Mouse (Mus musculus) kidney, embryonic 14.5 days (tissue): ENCODE data around the gene Chtf18. TPM values are rescaled to one million over a fixed set of nuclear protein-coding genes. Genes with fewer than 3 reads are reported as not detected.
A peak's percentile ranks its signal among the peaks of the same experiment; 100 is the strongest.

ENCODE experiments used
- ATAC-seq: fragments of 200-750 bp; cut with Nextera tagmentation; 2 replicates; pipeline ENCODE4 v1.8.0; 2017; ENCODE audit warnings: moderate number of reproducible peaks, mild to moderate bottlenecking, moderate TSS enrichment, moderate library complexity; ENCODE audit not compliant: low FRiP score, low TSS enrichment
- H3K27ac ChIP-seq: fragments of 300-500 bp; sonication (generic); 2 replicates; pipeline ENCODE4 v1.5.1; 2014; ENCODE audit warnings: low read depth, mild to moderate bottlenecking, low read length, moderate library complexity, mixed read lengths
- H3K27me3 ChIP-seq: fragments of 300-500 bp; sonication (generic); 2 replicates; pipeline ENCODE4 v1.6.1; 2014; ENCODE audit warnings: mild to moderate bottlenecking, low read length; ENCODE audit not compliant: control insufficient read depth, insufficient read depth
- H3K36me3 ChIP-seq: fragments of 300-500 bp; sonication (generic); 2 replicates; pipeline ENCODE4 v1.6.1; 2014; ENCODE audit warnings: low read length, mixed read lengths; ENCODE audit not compliant: control insufficient read depth, insufficient read depth
- H3K4me1 ChIP-seq: fragments of 300-500 bp; sonication (generic); 2 replicates; pipeline ENCODE4 v1.6.1; 2014; ENCODE audit warnings: low read length, mixed read lengths; ENCODE audit not compliant: control insufficient read depth, insufficient read depth
- H3K4me2 ChIP-seq: fragments of 300-500 bp; sonication (generic); replicated peaks from 2 replicates; pipeline ENCODE4 v1.6.1; 2014; ENCODE audit warnings: low read depth, mild to moderate bottlenecking, low read length
- H3K4me3 ChIP-seq: fragments of 300-500 bp; sonication (generic); 2 replicates; pipeline ENCODE4 v1.5.1; 2014; ENCODE audit warnings: mild to moderate bottlenecking, low read length
- H3K9ac ChIP-seq: fragments of 300-500 bp; sonication (generic); 2 replicates; pipeline ENCODE4 v1.6.1; 2014; ENCODE audit warnings: low read depth, mild to moderate bottlenecking, low read length, moderate library complexity
- H3K9me3 ChIP-seq: fragments of 300-500 bp; sonication (generic); 2 replicates; pipeline ENCODE4 v1.6.1; 2016; ENCODE audit warnings: low read length; ENCODE audit not compliant: control insufficient read depth
- WGBS: fragments of 180-500 bp; shearing (Covaris S2); extraction: QIAGEN DNeasy Blood & Tissue Kit; methylation state at CpG from one replicate; pipeline ENCODE4 v1.1.7; 2014; 5-methylcytosine and 5-hydroxymethylcytosine counted together
- polyA plus RNA-seq: library from polyadenylated mRNA; unstranded; fragments of >200 nt; fragmentation: Nextera tagmentation; extraction: Ambion mirVana; gene quantifications from 2 replicates; pipeline ENCODE4 v1.2.1, GENCODE M21; 2014

Gene Chtf18
- polyA plus RNA-seq, 1 experiment from 2014 or later: 26.0 TPM

GRCm38 (mm10) chr17:25700863-25701496 lies 26.2 kb downstream of the Chtf18 start:
- H3K9ac ChIP-seq: no peak overlapping the region
- no peaks in the 10 kb centered on the region for H3K4me1 ChIP-seq
- 59% methylated on average over 9 of the region's 9 CpGs for WGBS
- H3K4me2 ChIP-seq: no peak overlapping the region
- no peak overlapping the region for H3K4me3 ChIP-seq
- no peak overlapping the region for H3K27ac ChIP-seq
- H3K27me3 ChIP-seq: no peaks in the 10 kb centered on the region
- H3K36me3 ChIP-seq: no peaks in the 10 kb centered on the region
- H3K9me3 ChIP-seq: no peaks in the 10 kb centered on the region
- no peak for ATAC-seq

- Histone ChIP-seq H3K4me2 (no peak overlapping the region), H3K27ac (no peak overlapping the region), H3K36me3 (no peaks in the 10 kb centered on the region), H3K4me1 (no peaks in the 10 kb centered on the region), H3K4me3 (no peak overlapping the region), H3K27me3 (no peaks in the 10 kb centered on the region), H3K9me3 (no peaks in the 10 kb centered on the region), H3K9ac (no peak overlapping the region)
- WGBS: 12% methylated on average over 7 of the region's 7 CpGs
- ATAC-seq: peak; percentile 43; the same call in 1 of the 2 replicates
Measured at GRCm38 (mm10) chr17:25698446-25698845, 28.8 kb downstream of the Chtf18 start.

- 24% methylated on average over 1 of the region's 1 CpGs for WGBS
Measured at GRCm38 (mm10) chr17:25696263-25696662, 31.0 kb downstream of the Chtf18 start.

GRCm38 (mm10) chr17:25688922-25689321 lies 38.3 kb downstream of the Chtf18 start:
- Histone ChIP-seq H3K9me3 (no peaks in the 10 kb centered on the region), H3K4me3 (no peak overlapping the region), H3K4me1 (no peaks in the 10 kb centered on the region), H3K4me2 (no peak overlapping the region), H3K36me3 (no peaks in the 10 kb centered on the region), H3K9ac (no peak overlapping the region), H3K27me3 (no peaks in the 10 kb centered on the region), H3K27ac (no peak overlapping the region)
- no peak for ATAC-seq
- WGBS: 73% methylated on average over 4 of the region's 4 CpGs

More at GRCm38 (mm10) chr17:25696263-25696662, 31.0 kb downstream of the Chtf18 start:
- Histone ChIP-seq H3K4me2 (no peak overlapping the region), H3K9ac (no peak overlapping the region), H3K4me3 (no peak overlapping the region), H3K27me3 (no peaks in the 10 kb centered on the region), H3K27ac (no peak overlapping the region), H3K4me1 (no peaks in the 10 kb centered on the region), H3K36me3 (no peaks in the 10 kb centered on the region), H3K9me3 (no peaks in the 10 kb centered on the region)
- ATAC-seq: no peak

GRCm38 (mm10) chr17:25686323-25686722 lies 40.9 kb downstream of the Chtf18 start:
- ATAC-seq: no peak
- no peak overlapping the region for H3K4me3 ChIP-seq
- no peaks in the 10 kb centered on the region for H3K27me3 ChIP-seq
- no peaks in the 10 kb centered on the region for H3K9me3 ChIP-seq
- H3K4me2 ChIP-seq: no peak overlapping the region
- H3K4me1 ChIP-seq: no peaks in the 10 kb centered on the region
- no peaks in the 10 kb centered on the region for H3K36me3 ChIP-seq
- H3K9ac ChIP-seq: no peak overlapping the region
- no peak overlapping the region for H3K27ac ChIP-seq
- WGBS: 44% methylated on average over 7 of the region's 7 CpGs

GRCm38 (mm10) chr17:25681636-25682035 lies 45.6 kb downstream of the Chtf18 start:
- no peak overlapping the region for H3K9ac ChIP-seq
- no peaks in the 10 kb centered on the region for H3K36me3 ChIP-seq
- H3K4me3 ChIP-seq: no peak overlapping the region
- WGBS: 80% methylated on average over 4 of the region's 4 CpGs
- H3K4me2 ChIP-seq: no peak overlapping the region
- H3K4me1 ChIP-seq: no peaks in the 10 kb centered on the region
- H3K27ac ChIP-seq: no peak overlapping the region
- no peaks in the 10 kb centered on the region for H3K27me3 ChIP-seq
- H3K9me3 ChIP-seq: no peaks in the 10 kb centered on the region
- ATAC-seq: no peak

GRCm38 (mm10) chr17:25679818-25680217 lies 47.4 kb downstream of the Chtf18 start:
- Histone ChIP-seq H3K27ac (no peak overlapping the region), H3K9ac (no peak overlapping the region), H3K4me2 (no peak overlapping the region), H3K4me1 (no peaks in the 10 kb centered on the region), H3K9me3 (peaks cover 5% of the 10 kb centered on the region; the same call in 1 of the 2 replicates), H3K4me3 (no peak overlapping the region), H3K27me3 (no peaks in the 10 kb centered on the region), H3K36me3 (no peaks in the 10 kb centered on the region)
- 11% methylated on average over 5 of the region's 5 CpGs for WGBS
- no peak for ATAC-seq

- H3K27ac ChIP-seq: no peak overlapping the region
- H3K9me3 ChIP-seq: peaks cover 5% of the 10 kb centered on the region; the same call in 1 of the 2 replicates
- H3K4me2 ChIP-seq: no peak overlapping the region
- WGBS: 64% methylated on average over 6 of the region's 6 CpGs
- no peak overlapping the region for H3K4me3 ChIP-seq
- no peaks in the 10 kb centered on the region for H3K27me3 ChIP-seq
- H3K9ac ChIP-seq: no peak overlapping the region
- no peaks in the 10 kb centered on the region for H3K4me1 ChIP-seq
- ATAC-seq: no peak
- H3K36me3 ChIP-seq: no peaks in the 10 kb centered on the region
Measured at GRCm38 (mm10) chr17:25677969-25678368, 49.2 kb downstream of the Chtf18 start.

- ATAC-seq: no peak
Measured at GRCm38 (mm10) chr17:25672982-25673381, 54.2 kb downstream of the Chtf18 start.

More at GRCm38 (mm10) chr17:25672982-25673381, 54.2 kb downstream of the Chtf18 start:
- Histone ChIP-seq H3K4me1 (no peaks in the 10 kb centered on the region), H3K9me3 (peaks cover 5% of the 10 kb centered on the region; the same call in 1 of the 2 replicates), H3K27me3 (no peaks in the 10 kb centered on the region), H3K36me3 (no peaks in the 10 kb centered on the region), H3K9ac (no peak overlapping the region), H3K27ac (no peak overlapping the region), H3K4me3 (no peak overlapping the region), H3K4me2 (no peak overlapping the region)
